Mouse (Mus musculus) monocyte, adult 59 days (primary cell): ENCODE data around the gene Vac14. TPM values are rescaled to one million over a fixed set of nuclear protein-coding genes. Genes with fewer than 3 reads are reported as not detected.

Experiments used
- total RNA-seq, 2 experiments: library from RNA; stranded (reverse); gene quantifications; one replicate each; pipeline ENCODE4 v1.2.4; 2023

The Vac14 gene
- total RNA-seq = 10 to 100 TPM; 65.1 to 66.7 TPM

GRCm38 (mm10) chr8:110618391-110619207 lies at the start of gene Vac14:
TSS of gene Vac14 (plus strand) at chr8:110618585.

GRCm38 (mm10) chr8:110720685-110721598 lies 102.6 kb downstream of the Vac14 start, which contains the start of gene Mtss1l:
TSS of gene Mtss1l (plus strand) at chr8:110721476.

Other genes starting within 250 kb of the Vac14 start
- gene Mtss1l, start 102.9 kb downstream of the Vac14 start, total RNA-seq = 1 to 10 TPM; 2.6 to 3.4 TPM
- gene Il34, start 187.3 kb downstream of the Vac14 start, total RNA-seq = not detected
- gene Cog4, start 228.0 kb downstream of the Vac14 start, total RNA-seq = 10 to 100 TPM; 37.8 to 55.2 TPM
- 10 to 100 TPM; 79.1 to 85.2 TPM for gene Sf3b3, start 228.2 kb downstream of the Vac14 start, total RNA-seq